Mouse (Mus musculus) hindbrain, embryonic 10.5 days (tissue): ENCODE measurements around the gene Ece2. TPM values are rescaled to one million over a fixed set of nuclear protein-coding genes. Genes with fewer than 3 reads are reported as not detected.

Experiments used
- DNase-seq: peaks from one replicate; pipeline ENCODE4 v3.0.0-alpha.2; 2017; ENCODE audit warnings: low spot score
- H3K27ac ChIP-seq: fragments of 300-500 bp; sonication (generic); 2 replicates; pipeline ENCODE4 v1.5.1; 2016; ENCODE audit warnings: mild to moderate bottlenecking, moderate library complexity
- H3K27me3 ChIP-seq: fragments of 300-500 bp; sonication (generic); 2 replicates; pipeline ENCODE4 v1.6.1; 2016; ENCODE audit warnings: mild to moderate bottlenecking; ENCODE audit not compliant: poor library complexity, insufficient read depth, severe bottlenecking
- H3K36me3 ChIP-seq: fragments of 300-500 bp; sonication (generic); 2 replicates; pipeline ENCODE4 v1.6.1; 2016; ENCODE audit warnings: mild to moderate bottlenecking, moderate library complexity
- H3K4me1 ChIP-seq: fragments of 300-500 bp; sonication (generic); replicated peaks from 2 replicates; pipeline ENCODE4 v1.6.1; 2016; ENCODE audit warnings: mild to moderate bottlenecking
- H3K4me3 ChIP-seq: fragments of 300-500 bp; sonication (generic); 2 replicates; pipeline ENCODE4 v1.5.1; 2016; ENCODE audit warnings: mild to moderate bottlenecking, moderate library complexity
- H3K9me3 ChIP-seq: fragments of 300-500 bp; sonication (generic); 2 replicates; pipeline ENCODE4 v1.6.1; 2016; ENCODE audit warnings: mild to moderate bottlenecking, moderate library complexity
- WGBS: fragments of 180-500 bp; shearing (Covaris S2); methylation state at CpG from one replicate; pipeline ENCODE4 v1.1.7; 2016; 5-methylcytosine and 5-hydroxymethylcytosine counted together
- microRNA counts: library from miRNA; unstranded; fragments of <30 nt; microRNA quantifications from one replicate; lab custom pipeline; 2017
- polyA plus RNA-seq: library from polyadenylated mRNA; unstranded; fragments of >200 nt; fragmentation: Nextera tagmentation; extraction: Ambion mirVana; gene quantifications from 2 replicates; pipeline ENCODE4 v1.2.1, GENCODE M21; 2016

Gene Ece2
- polyA plus RNA-seq, 1 experiment from 2014 or later = 4.2 TPM

- Histone ChIP-seq H3K36me3 (peaks cover 79% of the 10 kb centered on the region), H3K9me3 (no peaks in the 10 kb centered on the region), H3K27ac (no peak overlapping the region), H3K4me1 (peaks cover 24% of the 10 kb centered on the region), H3K27me3 (no peaks in the 10 kb centered on the region), H3K4me3 (no peak overlapping the region)
- 89% methylated on average over 4 of the region's 4 CpGs for WGBS
- DNase-seq = no peak
Measured at GRCm38 (mm10) chr16:20676702-20677101, 47.1 kb downstream of the Ece2 start.

- DNase-seq = no peak
- H3K27ac ChIP-seq = no peak overlapping the region
- H3K27me3 ChIP-seq = no peaks in the 10 kb centered on the region
- H3K4me1 ChIP-seq = peaks cover 20% of the 10 kb centered on the region
- H3K9me3 ChIP-seq = no peaks in the 10 kb centered on the region
- 92% methylated on average over 5 of the region's 5 CpGs for WGBS
- H3K36me3 ChIP-seq = peaks cover 86% of the 10 kb centered on the region
- no peak overlapping the region for H3K4me3 ChIP-seq
Measured at GRCm38 (mm10) chr16:20677380-20677779, 47.8 kb downstream of the Ece2 start.

- H3K36me3 ChIP-seq = peaks cover 94% of the 10 kb centered on the region
- H3K4me3 ChIP-seq = no peak overlapping the region
- H3K4me1 ChIP-seq = peaks cover 20% of the 10 kb centered on the region
- 92% methylated on average over 10 of the region's 10 CpGs for WGBS
- H3K9me3 ChIP-seq = no peaks in the 10 kb centered on the region
- H3K27me3 ChIP-seq = no peaks in the 10 kb centered on the region
- no peak overlapping the region for H3K27ac ChIP-seq
- no peak for DNase-seq
Measured at GRCm38 (mm10) chr16:20677974-20678675, 48.5 kb downstream of the Ece2 start.

- H3K36me3 ChIP-seq = peaks cover 67% of the 10 kb centered on the region
- DNase-seq = no peak
- 94% methylated on average over 3 of the region's 3 CpGs for WGBS
Measured at GRCm38 (mm10) chr16:20690774-20691173, 61.1 kb downstream of the Ece2 start.

GRCm38 (mm10) chr16:20691617-20692016 is 62.0 kb downstream of the Ece2 start:
- Histone ChIP-seq H3K4me1 (peaks cover 45% of the 10 kb centered on the region), H3K27ac (no peak overlapping the region), H3K36me3 (peaks cover 59% of the 10 kb centered on the region), H3K9me3 (no peaks in the 10 kb centered on the region), H3K27me3 (peaks cover 17% of the 10 kb centered on the region), H3K4me3 (no peak overlapping the region)
- DNase-seq = no peak
- 92% methylated on average over 1 of the region's 1 CpGs for WGBS

More at GRCm38 (mm10) chr16:20690774-20691173, 61.1 kb downstream of the Ece2 start:
- H3K27me3 ChIP-seq = peaks cover 17% of the 10 kb centered on the region
- H3K4me1 ChIP-seq = peaks cover 37% of the 10 kb centered on the region
- H3K4me3 ChIP-seq = no peak overlapping the region
- H3K9me3 ChIP-seq = no peaks in the 10 kb centered on the region
- H3K27ac ChIP-seq = no peak overlapping the region

GRCm38 (mm10) chr16:20692241-20692965 is 62.8 kb downstream of the Ece2 start:
- H3K36me3 ChIP-seq = peaks cover 51% of the 10 kb centered on the region
- peak overlapping the region; percentile 89; the same call in 1 of the 2 replicates for H3K27ac ChIP-seq
- peaks cover 17% of the 10 kb centered on the region for H3K27me3 ChIP-seq
- no peaks in the 10 kb centered on the region for H3K9me3 ChIP-seq
- H3K4me1 ChIP-seq = peaks cover 45% of the 10 kb centered on the region
- peak overlapping the region; percentile 67; the same call in 1 of the 2 replicates for H3K4me3 ChIP-seq
- peak; percentile 18 for DNase-seq
- WGBS = 47% methylated on average over 16 of the region's 16 CpGs

GRCm38 (mm10) chr16:20693111-20693701 is 63.6 kb downstream of the Ece2 start, which contains the start of gene Fam131a:
Fam131a (plus strand) TSS chr16:20693241.
- under 1% methylated on average over 37 of the region's 37 CpGs for WGBS
- Histone ChIP-seq H3K9me3 (no peaks in the 10 kb centered on the region), H3K36me3 (peaks cover 43% of the 10 kb centered on the region)

GRCm38 (mm10) chr16:20694781-20695180 is 65.2 kb downstream of the Ece2 start:
- Histone ChIP-seq H3K4me3 (no peak overlapping the region), H3K4me1 (peaks cover 47% of the 10 kb centered on the region)
- WGBS = 75% methylated on average over 8 of the region's 8 CpGs

More at GRCm38 (mm10) chr16:20693111-20693701, 63.6 kb downstream of the Ece2 start, which contains the start of gene Fam131a:
- Histone ChIP-seq H3K27me3 (peaks cover 20% of the 10 kb centered on the region), H3K27ac (peak within 1 kb of the TSS; percentile 89), H3K4me3 (peak within 1 kb of the TSS; percentile 67), H3K4me1 (peaks cover 45% of the 10 kb centered on the region)
- peak; percentile 96 for DNase-seq

GRCm38 (mm10) chr16:20695622-20696323 is 66.1 kb downstream of the Ece2 start:
- DNase-seq = peak; percentile 89
- H3K27ac ChIP-seq = peak overlapping the region; percentile 83
- no peaks in the 10 kb centered on the region for H3K9me3 ChIP-seq
- peaks cover 53% of the 10 kb centered on the region for H3K4me1 ChIP-seq
- peaks cover 20% of the 10 kb centered on the region for H3K27me3 ChIP-seq
- peak overlapping the region; percentile 56 for H3K4me3 ChIP-seq
- 2% methylated on average over 46 of the region's 46 CpGs for WGBS
- H3K36me3 ChIP-seq = peaks cover 29% of the 10 kb centered on the region

More at GRCm38 (mm10) chr16:20694781-20695180, 65.2 kb downstream of the Ece2 start:
- H3K36me3 ChIP-seq = peaks cover 35% of the 10 kb centered on the region
- H3K27me3 ChIP-seq = peaks cover 20% of the 10 kb centered on the region
- H3K9me3 ChIP-seq = no peaks in the 10 kb centered on the region
- peak overlapping the region; percentile 17; the same call in 1 of the 2 replicates for H3K27ac ChIP-seq
- DNase-seq = no peak

MicroRNAs encoded within 50 kb of the gene (microRNA counts, 519-probe panel; counts per million panel counts)
- microRNA mmu-miR-1224 (lab: Ali Mortazavi, UCI) = 4,362 counts per million, percentile 91 among the panel's probes with 10 or more counts

Other genes with a start within 250 kb of the Ece2 start
- gene Abcc5, start 203.4 kb upstream of the Ece2 start, polyA plus RNA-seq = 63.6 and 65.8 TPM in 2 replicates
- gene Eif2b5, start 131.0 kb upstream of the Ece2 start, polyA plus RNA-seq = 150 and 153 TPM in 2 replicates
- gene Dvl3, start 112.8 kb upstream of the Ece2 start, polyA plus RNA-seq = 32.6 and 51.1 TPM in 2 replicates
- gene Ap2m1, start 94.3 kb upstream of the Ece2 start, polyA plus RNA-seq = 705 and 825 TPM in 2 replicates
- 59.4 and 65.2 TPM in 2 replicates for gene Abcf3, start 81.3 kb upstream of the Ece2 start, polyA plus RNA-seq
- 2.9 and 4.0 TPM in 2 replicates for gene Vwa5b2, start 40.4 kb upstream of the Ece2 start, polyA plus RNA-seq
- gene Eef1akmt4, start 18.2 kb upstream of the Ece2 start, polyA plus RNA-seq = 33.4 and 38.8 TPM in 2 replicates
- 0.18 TPM in 1 of 2 replicates, not detected in the other for gene Gm49333, start 18.2 kb upstream of the Ece2 start, polyA plus RNA-seq
- 59.2 and 61.3 TPM in 2 replicates for gene Alg3, start 18.1 kb upstream of the Ece2 start, polyA plus RNA-seq
- 2.6 and 4.2 TPM in 2 replicates for gene Camk2n2, start 8.5 kb upstream of the Ece2 start, polyA plus RNA-seq
- gene Psmd2, start 21.8 kb downstream of the Ece2 start, polyA plus RNA-seq = 466 and 503 TPM in 2 replicates
- gene Eif4g1, start 38.5 kb downstream of the Ece2 start, polyA plus RNA-seq = 181 and 224 TPM in 2 replicates
- gene Fam131a, start 63.4 kb downstream of the Ece2 start, polyA plus RNA-seq = 6.7 and 9.4 TPM in 2 replicates
- gene Polr2h, start 87.8 kb downstream of the Ece2 start, polyA plus RNA-seq = 114 and 140 TPM in 2 replicates
- 15.5 and 22.1 TPM in 2 replicates for gene Clcn2, start 87.9 kb downstream of the Ece2 start, polyA plus RNA-seq
- 1.6 and 3.6 TPM in 2 replicates for gene Chrd, start 103.3 kb downstream of the Ece2 start, polyA plus RNA-seq
- gene Thpo, start 104.7 kb downstream of the Ece2 start, polyA plus RNA-seq = 0.30 and 0.77 TPM in 2 replicates